Mouse (Mus musculus): ENCODE data around the gene Dnm3.

DNA sequence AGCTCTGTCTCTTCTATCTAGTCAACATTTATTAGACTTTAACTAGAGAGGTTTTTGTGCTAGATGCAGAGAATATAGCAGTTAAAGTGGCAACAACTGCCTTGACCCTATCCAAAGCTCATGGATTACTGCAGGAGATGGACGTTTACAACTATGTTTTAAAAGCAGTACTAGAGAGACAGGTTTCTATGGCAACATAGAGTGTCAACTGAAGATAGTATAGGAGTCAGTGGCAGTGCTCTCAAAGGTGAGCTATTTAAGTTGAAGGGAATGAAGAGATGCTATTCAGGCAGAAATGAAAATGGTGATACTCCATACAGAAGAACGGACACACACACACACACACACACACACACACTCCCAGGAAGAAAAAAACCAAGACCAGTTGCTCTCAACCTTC is 225.0 kb downstream of the Dnm3 start:
- TF ChIP-seq POLR2A (IDR thresholded peaks at IDR 0.05; ENCODE audit: borderline replicate concordance, extremely low read depth, insufficient read depth, insufficient read length, poor library complexity, severe bottlenecking) (no peak), CTCF (IDR thresholded peaks at IDR 0.05; ENCODE audit: borderline replicate concordance, extremely low read depth, insufficient read depth, insufficient read length) (no peak)
